Mouse (Mus musculus): ENCODE data around the gene Ndufa13.

GRCm38 (mm10) chr8:69937466-69937865, 35.1 kb upstream of the Ndufa13 start:
- TF ChIP-seq CTCF (IDR thresholded peaks at IDR 0.05; ENCODE audit: extremely low read depth, insufficient read depth, low read length): no peak
- TF ChIP-seq POLR2A (IDR thresholded peaks at IDR 0.05; ENCODE audit: extremely low read depth, insufficient read depth, low read length): no peak
